Mouse (Mus musculus): ENCODE measurements around the gene Clec2l.

DNA sequence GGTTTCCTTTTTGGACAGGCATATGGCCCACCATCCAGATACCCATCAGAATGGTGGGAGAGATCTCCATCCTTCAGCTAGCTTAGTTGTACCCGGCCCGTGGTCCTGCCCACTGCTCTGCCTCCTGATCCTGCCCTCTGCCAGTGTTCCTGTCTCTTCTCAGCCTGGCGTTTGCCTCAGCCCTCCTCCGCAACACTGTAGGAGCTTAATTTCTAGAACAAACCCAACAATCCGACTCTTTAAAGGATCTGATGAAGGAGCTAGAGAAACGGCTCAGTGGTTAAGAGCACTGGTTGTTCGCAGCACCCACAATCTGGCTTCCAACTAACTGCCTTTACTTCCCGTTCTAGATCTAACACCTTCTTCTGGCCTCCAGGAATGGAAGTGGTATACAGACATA is 28.4 kb upstream of the Clec2l start:
- TF ChIP-seq CTCF (IDR thresholded peaks at IDR 0.05; ENCODE audit: low read depth, low read length) (no peak), POLR2A (IDR thresholded peaks at IDR 0.05; ENCODE audit: insufficient read depth, low read length) (no peak)

Data from ES-Bruce4 (cell line).